Mouse (Mus musculus) olfactory bulb, adult 2 months (tissue): ENCODE measurements at regions not wholly inside any gene's neighbourhood (a gene's known extent, or its start where the extent isn't known, plus 50 kb on each side); places are given as distances from the start of the nearest gene placed in this dataset.

Experiments used
- H3K27ac ChIP-seq: fragments of 200-500 bp; 2 replicates; pipeline ENCODE4 v1.5.1; 2012; ENCODE audit warnings: low read depth, low read length; ENCODE audit not compliant: insufficient read depth
- H3K4me1 ChIP-seq: fragments of 200-500 bp; 2 replicates; pipeline ENCODE4 v1.6.1; 2012; ENCODE audit warnings: low read length; ENCODE audit not compliant: control insufficient read depth, insufficient read depth
- H3K4me3 ChIP-seq: fragments of 200-500 bp; 2 replicates; pipeline ENCODE4 v1.5.1; 2012; ENCODE audit warnings: mild to moderate bottlenecking, low read depth, low read length, moderate library complexity; ENCODE audit not compliant: insufficient read depth
- CTCF ChIP-seq: fragments of 200-500 bp; IDR thresholded peaks from 2 replicates; pipeline ENCODE4 v1.5.1; 2012; ENCODE audit warnings: low read depth, mild to moderate bottlenecking, low read length, moderate library complexity; ENCODE audit not compliant: insufficient read depth
- POLR2A ChIP-seq: fragments of 200-500 bp; IDR thresholded peaks from 2 replicates; pipeline ENCODE4 v1.6.1; 2012; ENCODE audit warnings: mild to moderate bottlenecking, low read depth, low read length, moderate library complexity; ENCODE audit not compliant: insufficient read depth
- WGBS: fragments of 180-500 bp; shearing (Covaris S2); methylation state at CpG from one replicate; pipeline ENCODE4 v1.1.7; 2018; 5-methylcytosine and 5-hydroxymethylcytosine counted together

GRCm38 (mm10) chr6:103834726-103835229 is 324.4 kb downstream of the Chl1 start:
- no peaks in the 10 kb centered on the region for H3K4me1 ChIP-seq
- TF ChIP-seq CTCF (no peak), POLR2A (no peak)
- H3K27ac ChIP-seq, result no peak overlapping the region
- H3K4me3 ChIP-seq, result no peak overlapping the region
- 81% methylated on average over 8 of the region's 8 CpGs for WGBS

GRCm38 (mm10) chr6:103859787-103860186 is 349.4 kb downstream of the Chl1 start:
- Histone ChIP-seq H3K4me3 (no peak overlapping the region), H3K27ac (no peak overlapping the region), H3K4me1 (no peaks in the 10 kb centered on the region)
- no peak for TF ChIP-seq POLR2A

GRCm38 (mm10) chr6:103893455-103893854 is 383.1 kb downstream of the Chl1 start:
- TF ChIP-seq CTCF (no peak), POLR2A (no peak)
- Histone ChIP-seq H3K4me1 (no peaks in the 10 kb centered on the region), H3K27ac (no peak overlapping the region), H3K4me3 (no peak overlapping the region)
- WGBS, result 23% methylated on average over 3 of the region's 3 CpGs

- TF ChIP-seq POLR2A (no peak), CTCF (no peak)
- H3K27ac ChIP-seq, result no peak overlapping the region
- H3K4me3 ChIP-seq, result no peak overlapping the region
- no peaks in the 10 kb centered on the region for H3K4me1 ChIP-seq
- 74% methylated on average over 1 of the region's 1 CpGs for WGBS
Observed at GRCm38 (mm10) chr6:103924504-103924903, 414.1 kb downstream of the Chl1 start.

- Histone ChIP-seq H3K27ac (no peak overlapping the region), H3K4me1 (no peaks in the 10 kb centered on the region), H3K4me3 (no peak overlapping the region)
- TF ChIP-seq POLR2A (no peak), CTCF (no peak)
- WGBS, result 85% methylated on average over 3 of the region's 3 CpGs
Observed at GRCm38 (mm10) chr6:103927094-103927493, 416.7 kb downstream of the Chl1 start.

GRCm38 (mm10) chr6:103940345-103940744 is 430.0 kb downstream of the Chl1 start:
- TF ChIP-seq CTCF (no peak), POLR2A (no peak)
- Histone ChIP-seq H3K4me1 (no peaks in the 10 kb centered on the region), H3K4me3 (no peak overlapping the region), H3K27ac (no peak overlapping the region)
- WGBS, result 94% methylated on average over 5 of the region's 5 CpGs

GRCm38 (mm10) chr6:103944361-103944760 is 434.0 kb downstream of the Chl1 start:
- TF ChIP-seq CTCF, result no peak
- TF ChIP-seq POLR2A, result no peak
- Histone ChIP-seq H3K27ac (no peak overlapping the region), H3K4me3 (no peak overlapping the region), H3K4me1 (no peaks in the 10 kb centered on the region)
- WGBS, result 53% methylated on average over 2 of the region's 2 CpGs

- Histone ChIP-seq H3K27ac (no peak overlapping the region), H3K4me3 (no peak overlapping the region), H3K4me1 (no peaks in the 10 kb centered on the region)
- TF ChIP-seq CTCF (no peak), POLR2A (no peak)
- 85% methylated on average over 3 of the region's 3 CpGs for WGBS
Observed at GRCm38 (mm10) chr6:103947474-103947873, 437.1 kb downstream of the Chl1 start.

GRCm38 (mm10) chr6:103953134-103953771 is 442.9 kb downstream of the Chl1 start:
- H3K27ac ChIP-seq, result no peak overlapping the region
- TF ChIP-seq POLR2A, result no peak
- no peak for TF ChIP-seq CTCF
- WGBS, result 95% methylated on average over 1 of the region's 1 CpGs

GRCm38 (mm10) chr6:103959002-103959401 is 448.6 kb downstream of the Chl1 start:
- Histone ChIP-seq H3K27ac (no peak overlapping the region), H3K4me3 (no peak overlapping the region), H3K4me1 (no peaks in the 10 kb centered on the region)
- WGBS, result 91% methylated on average over 2 of the region's 2 CpGs
- TF ChIP-seq CTCF, result no peak
- no peak for TF ChIP-seq POLR2A

More at GRCm38 (mm10) chr6:103953134-103953771, 442.9 kb downstream of the Chl1 start:
- no peak overlapping the region for H3K4me3 ChIP-seq
- no peaks in the 10 kb centered on the region for H3K4me1 ChIP-seq
